Mouse (Mus musculus): ENCODE data around the gene Gm614. TPM values are rescaled to one million over a fixed set of nuclear protein-coding genes. Genes with fewer than 3 reads are reported as not detected.
A peak's percentile ranks its signal among the peaks of the same experiment; 100 is the strongest.

Gm614 gene
- total RNA-seq, 4 experiments from 2014 or later, result not detected

DNA sequence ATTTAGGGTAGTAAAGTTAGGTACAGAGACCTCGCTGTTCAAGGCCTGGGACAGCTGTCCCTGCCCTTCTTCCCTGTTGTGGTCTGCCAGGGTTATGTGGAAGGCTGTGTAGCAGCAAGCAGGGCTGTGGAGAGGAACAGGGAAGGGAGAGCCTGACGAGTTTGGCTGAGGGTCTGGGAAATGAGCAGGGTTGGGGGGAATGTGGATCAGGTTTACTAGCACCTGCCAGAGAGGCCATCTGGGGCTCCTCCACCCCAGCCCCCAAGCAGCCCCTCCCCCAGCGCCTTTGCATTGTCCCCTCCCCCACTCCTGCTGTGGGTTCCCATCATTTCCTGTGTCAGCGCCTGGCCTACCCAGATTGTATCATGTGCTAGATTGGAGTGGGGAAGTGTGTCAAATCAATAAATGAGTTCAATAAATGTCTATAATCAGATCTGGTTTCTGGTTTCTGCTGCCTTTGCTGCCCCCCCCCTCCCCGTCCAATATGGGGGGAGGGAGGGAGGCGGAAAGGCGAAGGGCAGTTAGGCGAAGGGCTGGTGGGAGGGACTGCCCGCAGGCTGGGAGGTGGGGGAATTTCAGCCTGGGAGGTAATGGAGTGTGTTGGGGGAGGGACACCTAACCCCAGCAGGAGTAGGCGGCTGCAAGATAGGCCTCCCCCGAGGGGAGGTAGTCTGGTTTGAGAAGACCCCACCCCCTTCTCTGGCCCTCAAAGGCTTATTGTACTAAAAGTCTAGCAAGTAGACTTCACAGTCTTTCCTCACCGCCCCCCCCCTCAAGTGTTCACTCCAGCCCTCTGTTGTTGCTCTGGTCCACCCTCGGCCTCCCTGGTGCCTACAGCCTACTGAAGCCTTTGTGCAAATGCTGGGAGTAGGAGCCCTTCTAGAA is 3.1 kb downstream of the Gm614 start:
- no peak for DNase-seq (ENCODE audit: low spot score in 2 of 2)

GRCm38 (mm10) chrX:101256603-101257002 is 7.2 kb downstream of the Gm614 start:
- no peak for DNase-seq (ENCODE audit: low spot score in 2 of 2)

DNA sequence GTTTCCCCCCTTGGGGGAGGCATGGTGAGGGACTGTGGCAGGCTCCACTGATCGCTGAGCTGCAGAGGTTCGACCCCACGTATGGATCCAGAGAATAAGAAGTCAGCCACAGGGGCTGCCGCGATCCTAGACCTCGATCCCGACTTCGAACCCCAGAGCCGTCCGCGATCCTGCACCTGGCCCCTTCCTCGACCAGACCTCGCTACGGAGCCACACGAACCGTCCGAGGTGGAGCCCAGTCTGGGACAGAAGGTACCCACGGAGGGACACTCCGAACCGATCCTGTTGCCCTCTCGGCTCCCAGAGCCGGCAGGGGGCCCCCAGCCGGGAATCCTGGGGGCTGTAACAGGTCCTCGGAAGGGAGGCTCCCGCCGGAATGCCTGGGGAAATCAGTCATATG is 9.1 kb downstream of the Gm614 start:
- no peak for DNase-seq (ENCODE audit: low spot score in 2 of 2)

DNA sequence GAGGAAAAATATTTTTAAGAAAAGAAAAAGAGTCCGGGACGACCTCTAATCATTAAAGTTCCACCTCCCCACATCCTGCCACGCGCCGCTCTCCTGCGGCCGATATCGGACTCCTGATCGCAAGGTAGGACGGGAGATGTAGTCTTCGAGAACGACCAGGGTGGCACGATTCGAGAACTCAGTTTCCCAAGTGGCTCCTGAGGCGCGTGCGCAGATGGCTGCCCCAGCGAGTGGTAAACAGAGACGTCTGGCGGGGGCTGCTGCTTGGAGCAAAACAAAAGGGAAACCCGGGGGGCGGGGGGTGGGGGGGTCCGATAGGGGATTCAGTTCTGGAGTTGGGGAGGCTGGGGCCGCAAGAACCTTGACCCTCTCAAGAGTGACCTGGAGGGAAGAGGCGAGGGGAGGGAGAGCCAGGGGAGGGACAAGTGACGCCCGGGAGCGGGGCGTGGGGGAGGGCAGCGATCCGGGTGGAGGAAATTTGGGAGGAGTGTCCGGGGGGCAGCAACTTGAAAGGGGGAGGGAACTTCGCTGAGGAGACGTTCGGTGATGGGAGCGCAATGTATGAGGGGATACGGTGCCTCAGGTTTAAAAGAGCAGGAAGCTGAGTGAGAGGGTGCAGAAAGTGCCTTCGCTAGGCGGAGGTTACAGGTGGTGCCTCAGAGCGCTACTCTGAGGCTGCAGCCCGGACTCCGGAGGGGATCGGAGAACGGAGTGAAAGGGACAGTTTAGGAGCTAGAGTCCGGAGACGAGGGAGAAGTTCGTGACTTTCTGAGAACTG is 9.7 kb downstream of the Gm614 start, which contains the start of gene Foxo4:
Foxo4 (plus strand) TSS at position 577 of the 778 bp plus-strand sequence.
- DNase-seq (ENCODE audit: low spot score in 2 of 2), result peak; percentile 50 to 86

DNA sequence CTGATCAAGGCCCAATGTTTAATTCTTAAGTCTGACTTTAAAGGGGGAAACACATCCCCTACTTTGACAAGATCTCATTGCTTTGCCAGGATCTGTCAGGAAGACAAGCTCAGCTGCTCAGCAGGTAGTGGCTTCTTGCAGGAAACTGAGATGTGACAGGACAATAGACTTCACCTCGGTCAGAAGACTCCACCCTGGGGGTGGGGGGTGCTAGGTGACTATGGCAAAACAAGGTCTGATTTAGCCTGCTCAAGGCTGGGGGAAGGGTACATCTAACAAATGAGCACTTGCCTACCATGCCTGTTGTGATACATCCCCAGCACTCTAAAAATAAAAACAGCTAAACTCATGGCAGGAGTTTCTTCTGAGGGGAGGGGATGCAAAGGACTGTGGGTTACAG is 18.8 kb downstream of the Gm614 start:
- no peak for DNase-seq (ENCODE audit: low spot score in 2 of 2)

DNA sequence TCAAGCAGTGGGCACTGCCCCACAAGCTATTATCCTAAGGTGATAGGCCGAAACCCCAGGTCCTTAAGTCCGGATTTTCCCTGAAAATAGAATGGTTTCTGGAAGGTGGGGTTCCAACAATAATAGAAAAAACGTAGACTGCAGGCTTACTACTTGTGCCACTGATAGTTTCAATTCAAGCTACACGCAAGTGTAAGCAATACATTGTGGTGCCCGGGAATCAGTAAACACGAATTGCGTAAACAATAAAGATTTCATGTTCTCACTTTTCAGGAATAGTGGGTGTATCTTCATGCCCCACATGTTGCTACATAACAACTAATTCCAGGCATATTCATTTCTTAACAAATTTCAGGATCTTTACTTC is 41.0 kb downstream of the Gm614 start:
- DNase-seq (ENCODE audit: low spot score in 2 of 2), result no peak

GRCm38 (mm10) chrX:101221834-101222795 is 41.7 kb downstream of the Gm614 start, which contains the start of gene Snx12:
Snx12 (minus strand) TSS chrX:101222563.
- peak; percentile 83 to 92 for DNase-seq (ENCODE audit: low spot score in 2 of 2)

Other genes with a start within 250 kb of the Gm614 start
- gene Tex11, start 204.3 kb downstream of the Gm614 start, total RNA-seq (2022), result under 1 TPM; 0.14 to 0.30 (median 0.24) TPM
- 1 to 10 TPM; 5.4 to 9.3 (median 7.8) TPM for gene Slc7a3, start 178.0 kb downstream of the Gm614 start, total RNA-seq (2022)
- 10 to 100 TPM; 72.5 to 90.1 (median 77.3) TPM for gene Snx12, start 41.4 kb downstream of the Gm614 start, total RNA-seq (2022)
- 10 to 100 TPM; 16.8 to 19.8 (median 17.4) TPM for gene Foxo4, start 9.5 kb downstream of the Gm614 start, total RNA-seq (2022)
- 1 to 10 TPM in 3 of 4 experiments, under 1 TPM in 1; 0.83 to 1.8 (median 1.3) TPM for gene Il2rg, start 4.3 kb upstream of the Gm614 start, total RNA-seq (2022)
- gene Gm20489, start 5.0 kb upstream of the Gm614 start, total RNA-seq (2022), result not detected
- 10 to 100 TPM; 20.0 to 29.2 (median 23.7) TPM for gene Med12, start 10.0 kb upstream of the Gm614 start, total RNA-seq (2022)
- 100 to 1,000 TPM; 136 to 147 (median 143) TPM for gene Nlgn3, start 35.2 kb upstream of the Gm614 start, total RNA-seq (2022)
- gene Gjb1, start 112.4 kb upstream of the Gm614 start, total RNA-seq (2022), result 10 to 100 TPM; 19.0 to 20.0 (median 19.3) TPM
- gene Zmym3, start 156.9 kb upstream of the Gm614 start, total RNA-seq (2022), result 100 to 1,000 TPM; 145 to 161 (median 153) TPM
- 100 to 1,000 TPM; 111 to 132 (median 113) TPM for gene Nono, start 165.3 kb upstream of the Gm614 start, total RNA-seq (2022)
- gene Itgb1bp2, start 185.1 kb upstream of the Gm614 start, total RNA-seq (2022), result 1 to 10 TPM in 2 of 4 experiments, under 1 TPM in 2; 0.42 to 1.7 (median 1.0) TPM

Data from left cerebral cortex, adult 8-10 months (tissue).